Mouse (Mus musculus): ENCODE measurements around the gene Atp2b2.

Atp2b2 gene

GRCm38 (mm10) chr6:114042332-114042731, at the start of gene Atp2b2:
Atp2b2 (minus strand) TSS chr6:114042613.
- no peak for DNase-seq

- DNase-seq = peak; percentile 70
These were observed 47.2 kb upstream of the Atp2b2 start for GRCm38 (mm10) chr6:114089626-114090025.

GRCm38 (mm10) chr6:114087106-114087505, 44.7 kb upstream of the Atp2b2 start:
- DNase-seq = no peak

GRCm38 (mm10) chr6:114078556-114078955, 36.1 kb upstream of the Atp2b2 start:
- no peak for DNase-seq

GRCm38 (mm10) chr6:114076560-114076959, 34.1 kb upstream of the Atp2b2 start:
- DNase-seq = peak; percentile 78

GRCm38 (mm10) chr6:114076061-114076460, 33.6 kb upstream of the Atp2b2 start:
- DNase-seq = no peak

GRCm38 (mm10) chr6:114074929-114075328, 32.5 kb upstream of the Atp2b2 start:
- no peak for DNase-seq

GRCm38 (mm10) chr6:114074256-114074655, 31.8 kb upstream of the Atp2b2 start:
- no peak for DNase-seq

GRCm38 (mm10) chr6:114071564-114071963, 29.2 kb upstream of the Atp2b2 start:
- DNase-seq = peak; percentile 67

GRCm38 (mm10) chr6:114063100-114063499, 20.7 kb upstream of the Atp2b2 start:
- DNase-seq = no peak

GRCm38 (mm10) chr6:114062688-114063087, 20.3 kb upstream of the Atp2b2 start:
- DNase-seq = no peak

- DNase-seq = no peak
These were observed 16.8 kb upstream of the Atp2b2 start for GRCm38 (mm10) chr6:114059206-114059605.

- no peak for DNase-seq
These were observed 15.8 kb upstream of the Atp2b2 start for GRCm38 (mm10) chr6:114058030-114058808.

- no peak for DNase-seq
These were observed 12.9 kb upstream of the Atp2b2 start for GRCm38 (mm10) chr6:114055311-114055710.

- peak; percentile 37 for DNase-seq
These were observed 2.5 kb upstream of the Atp2b2 start for GRCm38 (mm10) chr6:114044962-114045361.

GRCm38 (mm10) chr6:114042836-114043235, 423 bp upstream of the Atp2b2 start:
- no peak for DNase-seq

GRCm38 (mm10) chr6:114041911-114042284, 515 bp downstream of the Atp2b2 start:
- peak; percentile 61 for DNase-seq

GRCm38 (mm10) chr6:114041097-114041910, 1.1 kb downstream of the Atp2b2 start:
- peak; percentile 51 for DNase-seq

- peak; percentile 41 for DNase-seq
These were observed 6.7 kb downstream of the Atp2b2 start for GRCm38 (mm10) chr6:114035704-114036103.

GRCm38 (mm10) chr6:114032822-114033221, 9.6 kb downstream of the Atp2b2 start:
- no peak for DNase-seq

GRCm38 (mm10) chr6:114023794-114024193, 18.6 kb downstream of the Atp2b2 start:
- DNase-seq = no peak

- DNase-seq = no peak
These were observed 20.3 kb downstream of the Atp2b2 start for GRCm38 (mm10) chr6:114022104-114022503.

GRCm38 (mm10) chr6:114013801-114014200, 28.6 kb downstream of the Atp2b2 start:
- no peak for DNase-seq

GRCm38 (mm10) chr6:114012834-114013233, 29.6 kb downstream of the Atp2b2 start:
- no peak for DNase-seq

Data from right cerebral cortex, postnatal 14 days (tissue).